Mouse (Mus musculus): ENCODE measurements around the gene Efna5. TPM values are rescaled to one million over a fixed set of nuclear protein-coding genes. Genes with fewer than 3 reads are reported as not detected.

The Efna5 gene
- total and polyA plus RNA-seq, 3 experiments: 0.05 TPM; not detected in 2

DNA sequence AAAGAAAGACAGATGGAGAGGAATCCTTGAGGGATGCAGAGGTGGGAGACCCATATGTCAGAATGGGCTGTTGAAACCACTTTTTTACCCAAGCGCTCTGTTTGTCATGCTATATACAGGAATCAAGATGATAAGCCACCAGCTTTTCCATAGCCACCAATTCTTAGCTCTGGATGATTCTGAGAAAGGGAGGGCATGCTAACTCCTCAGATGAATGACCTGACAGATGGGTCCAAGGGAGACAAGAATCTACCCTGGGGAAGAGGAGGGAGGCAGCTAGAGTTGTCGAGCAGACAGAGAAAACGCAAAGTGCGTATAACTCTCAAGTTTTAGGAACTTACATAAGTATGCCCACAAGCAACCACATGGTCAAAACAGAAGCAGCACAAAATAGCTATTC, 126.5 kb downstream of the Efna5 start:
- Histone ChIP-seq H3K4me1 (ENCODE audit: insufficient read depth, low read depth, low read length) (no peaks in the 10 kb centered on the region), H3K36me3 (replicated peaks) (no peaks in the 10 kb centered on the region), H3K9me3 (replicated peaks) (peaks cover 11% of the 10 kb centered on the region), H3K27me3 (ENCODE audit: insufficient read depth, low read length) (no peaks in the 10 kb centered on the region), H3K4me3 (ENCODE audit: low read depth, low read length) (no peak overlapping the region)
- no peak for DNase-seq (ENCODE audit: low spot score)
- no peak for ATAC-seq (ENCODE audit: extremely low read depth, insufficient number of reproducible peaks, low FRiP score, poor library complexity, severe bottlenecking)
- TF ChIP-seq CTCF (IDR thresholded peaks at IDR 0.05; ENCODE audit: low read depth, low read length) (no peak), GATA1 (IDR thresholded peaks at IDR 0.05; ENCODE audit: borderline replicate concordance, low read length) (no peak), GATA2 (IDR thresholded peaks at IDR 0.05; ENCODE audit: borderline replicate concordance, low read depth, low read length) (no peak), TAL1 (conservative IDR thresholded peaks at IDR 0.05; ENCODE audit: low read depth, low read length) (no peak), POLR2AphosphoS5 (IDR thresholded peaks at IDR 0.05; ENCODE audit: insufficient replicate concordance, low read depth, low read length) (no peak)

DNA sequence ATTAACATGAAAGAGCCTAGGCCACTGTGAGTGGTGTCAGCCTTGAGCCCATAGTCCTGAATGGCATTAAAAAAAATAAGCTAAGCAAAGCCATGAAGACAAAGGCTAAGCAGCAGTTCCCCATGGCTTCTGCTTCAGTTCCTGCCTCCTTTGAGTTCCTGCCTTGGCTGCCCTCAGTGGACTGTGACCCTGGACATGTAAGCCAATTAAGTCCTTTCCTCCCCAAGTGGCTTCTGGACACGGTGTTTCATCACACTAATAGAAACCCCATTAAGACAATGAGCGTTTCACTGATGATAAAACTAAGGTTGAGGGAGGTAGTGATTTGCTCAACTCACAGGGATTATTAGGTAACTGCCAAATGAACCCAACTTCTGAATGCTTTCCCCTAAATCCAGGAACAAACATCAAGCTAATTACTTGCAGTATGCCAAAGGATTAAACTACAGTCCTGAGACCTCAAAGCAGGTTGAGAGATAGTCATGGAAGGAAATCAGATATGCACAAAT, 128.7 kb downstream of the Efna5 start:
- Histone ChIP-seq H3K36me3 (replicated peaks) (no peaks in the 10 kb centered on the region), H3K4me1 (ENCODE audit: insufficient read depth, low read depth, low read length) (no peaks in the 10 kb centered on the region), H3K4me3 (ENCODE audit: low read depth, low read length) (no peak overlapping the region), H3K9me3 (replicated peaks) (peaks cover 7% of the 10 kb centered on the region; the same call in 1 of the 2 replicates), H3K27me3 (ENCODE audit: insufficient read depth, low read length) (no peaks in the 10 kb centered on the region)
- no peak for ATAC-seq (ENCODE audit: extremely low read depth, insufficient number of reproducible peaks, low FRiP score, poor library complexity, severe bottlenecking)
- no peak for DNase-seq (ENCODE audit: low spot score)
- no peak for TF ChIP-seq POLR2AphosphoS5 (IDR thresholded peaks at IDR 0.05; ENCODE audit: insufficient replicate concordance, low read depth, low read length)
- no peak for TF ChIP-seq TAL1 (conservative IDR thresholded peaks at IDR 0.05; ENCODE audit: low read depth, low read length)
- TF ChIP-seq GATA2 (IDR thresholded peaks at IDR 0.05; ENCODE audit: borderline replicate concordance, low read depth, low read length): no peak
- TF ChIP-seq GATA1 (IDR thresholded peaks at IDR 0.05; ENCODE audit: borderline replicate concordance, low read length): no peak
- TF ChIP-seq CTCF (IDR thresholded peaks at IDR 0.05; ENCODE audit: low read depth, low read length): no peak

DNA sequence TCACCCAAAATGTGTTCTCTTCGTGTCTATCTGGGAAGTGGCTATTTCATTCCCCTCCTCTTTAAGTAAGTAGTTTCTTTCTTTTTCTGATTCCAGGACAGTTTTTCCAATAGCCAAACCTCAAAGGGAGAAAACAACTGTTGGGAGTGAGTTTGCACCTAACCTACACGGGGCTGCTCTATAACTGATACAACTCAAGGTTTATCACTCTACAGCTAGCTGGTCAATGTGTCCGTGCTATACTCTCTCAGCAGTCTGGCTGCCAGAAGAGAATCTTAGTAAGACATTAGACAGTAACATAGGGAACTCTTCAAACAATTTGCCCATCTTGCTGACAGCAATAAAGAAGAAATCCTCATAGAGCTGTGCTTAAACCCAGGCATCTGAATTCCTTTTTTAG, 130.5 kb downstream of the Efna5 start:
- Histone ChIP-seq H3K4me3 (ENCODE audit: low read depth, low read length) (no peak overlapping the region), H3K36me3 (replicated peaks) (no peaks in the 10 kb centered on the region), H3K4me1 (ENCODE audit: insufficient read depth, low read depth, low read length) (no peaks in the 10 kb centered on the region), H3K9me3 (replicated peaks) (peaks cover 11% of the 10 kb centered on the region), H3K27me3 (ENCODE audit: insufficient read depth, low read length) (no peaks in the 10 kb centered on the region)
- DNase-seq (ENCODE audit: low spot score): no peak
- no peak for TF ChIP-seq GATA2 (IDR thresholded peaks at IDR 0.05; ENCODE audit: borderline replicate concordance, low read depth, low read length)
- no peak for TF ChIP-seq CTCF (IDR thresholded peaks at IDR 0.05; ENCODE audit: low read depth, low read length)
- no peak for TF ChIP-seq POLR2AphosphoS5 (IDR thresholded peaks at IDR 0.05; ENCODE audit: insufficient replicate concordance, low read depth, low read length)
- no peak for TF ChIP-seq GATA1 (IDR thresholded peaks at IDR 0.05; ENCODE audit: borderline replicate concordance, low read length)
- TF ChIP-seq TAL1 (conservative IDR thresholded peaks at IDR 0.05; ENCODE audit: low read depth, low read length): no peak
- no peak for ATAC-seq (ENCODE audit: extremely low read depth, insufficient number of reproducible peaks, low FRiP score, poor library complexity, severe bottlenecking)

DNA sequence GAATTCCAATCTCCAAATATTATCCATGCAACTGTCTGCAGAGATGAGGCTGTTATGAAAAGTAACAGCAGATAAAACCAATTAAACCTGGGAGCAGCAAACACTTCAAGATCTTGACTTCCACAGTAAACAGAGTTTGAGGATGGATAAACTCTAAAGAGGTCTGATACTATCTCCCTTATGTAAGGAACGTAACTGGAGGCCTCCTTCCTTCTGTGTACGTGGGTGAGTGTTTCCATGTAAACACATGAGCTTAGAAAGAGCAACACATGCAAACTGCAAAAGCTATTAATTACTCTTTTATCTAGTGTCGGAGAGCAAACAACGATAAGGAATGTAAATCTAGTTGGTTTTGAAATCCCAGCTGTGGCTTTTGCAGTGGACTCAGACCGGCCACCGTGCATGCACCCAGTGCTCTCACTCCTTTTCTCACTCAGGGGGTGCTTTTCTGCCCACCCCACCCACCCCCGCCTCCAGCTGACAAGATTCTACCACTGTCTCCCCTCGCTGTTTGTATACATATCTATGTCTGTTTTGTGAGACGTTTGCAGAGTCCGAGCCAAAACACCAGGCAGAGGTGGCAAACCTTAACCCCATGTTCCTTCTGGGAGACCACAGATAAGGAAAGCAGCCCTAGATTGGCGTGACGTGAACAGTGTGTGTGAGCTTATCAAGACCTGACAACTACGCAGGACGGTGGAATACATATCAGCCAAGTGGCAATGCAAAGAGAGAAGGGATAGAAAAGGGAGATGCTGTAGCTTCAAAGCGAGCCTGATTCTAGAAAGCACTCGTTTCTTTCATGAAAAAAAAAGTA, 132.1 kb downstream of the Efna5 start:
- ATAC-seq (ENCODE audit: extremely low read depth, insufficient number of reproducible peaks, low FRiP score, poor library complexity, severe bottlenecking) (no peak), DNase-seq (ENCODE audit: low spot score) (no peak)
- H3K4me3 ChIP-seq (ENCODE audit: low read depth, low read length): no peak overlapping the region

DNA sequence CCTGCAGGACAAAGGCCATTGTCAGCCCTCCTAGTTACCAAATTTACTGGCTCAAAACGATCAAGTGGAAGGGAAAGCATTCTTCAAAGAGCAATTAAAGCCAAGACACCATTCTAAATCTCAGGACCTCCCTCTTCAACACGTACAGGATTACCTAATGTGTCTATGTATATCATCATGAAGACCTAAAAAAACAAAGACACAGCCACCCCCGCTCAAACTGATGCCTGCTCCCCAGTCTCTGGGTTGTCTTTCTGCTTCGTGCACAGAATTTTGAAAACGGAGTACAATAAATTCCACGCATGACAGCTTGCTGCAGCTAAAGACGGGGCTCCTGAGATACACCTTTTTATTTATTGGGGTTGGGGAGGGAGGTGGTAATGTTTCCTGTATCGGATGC, 133.7 kb downstream of the Efna5 start:
- ATAC-seq (ENCODE audit: extremely low read depth, insufficient number of reproducible peaks, low FRiP score, poor library complexity, severe bottlenecking) (no peak), DNase-seq (ENCODE audit: low spot score) (no peak)
- Histone ChIP-seq H3K4me1 (ENCODE audit: insufficient read depth, low read depth, low read length) (no peaks in the 10 kb centered on the region), H3K9me3 (replicated peaks) (peaks cover 11% of the 10 kb centered on the region), H3K4me3 (ENCODE audit: low read depth, low read length) (no peak overlapping the region), H3K36me3 (replicated peaks) (no peaks in the 10 kb centered on the region), H3K27me3 (ENCODE audit: insufficient read depth, low read length) (no peaks in the 10 kb centered on the region)
- TF ChIP-seq GATA1 (IDR thresholded peaks at IDR 0.05; ENCODE audit: borderline replicate concordance, low read length) (no peak), GATA2 (IDR thresholded peaks at IDR 0.05; ENCODE audit: borderline replicate concordance, low read depth, low read length) (no peak), POLR2AphosphoS5 (IDR thresholded peaks at IDR 0.05; ENCODE audit: insufficient replicate concordance, low read depth, low read length) (no peak), TAL1 (conservative IDR thresholded peaks at IDR 0.05; ENCODE audit: low read depth, low read length) (no peak), CTCF (IDR thresholded peaks at IDR 0.05; ENCODE audit: low read depth, low read length) (no peak)

More for the DNA sequence above, 132.1 kb downstream of the Efna5 start:
- H3K4me1 ChIP-seq (ENCODE audit: insufficient read depth, low read depth, low read length): no peaks in the 10 kb centered on the region
- no peaks in the 10 kb centered on the region for H3K36me3 ChIP-seq (replicated peaks)
- H3K27me3 ChIP-seq (ENCODE audit: insufficient read depth, low read length): no peaks in the 10 kb centered on the region
- TF ChIP-seq CTCF (IDR thresholded peaks at IDR 0.05; ENCODE audit: low read depth, low read length): no peak
- no peak for TF ChIP-seq TAL1 (conservative IDR thresholded peaks at IDR 0.05; ENCODE audit: low read depth, low read length)
- no peak for TF ChIP-seq POLR2AphosphoS5 (IDR thresholded peaks at IDR 0.05; ENCODE audit: insufficient replicate concordance, low read depth, low read length)
- no peak for TF ChIP-seq GATA2 (IDR thresholded peaks at IDR 0.05; ENCODE audit: borderline replicate concordance, low read depth, low read length)
- no peak for TF ChIP-seq GATA1 (IDR thresholded peaks at IDR 0.05; ENCODE audit: borderline replicate concordance, low read length)
- H3K9me3 ChIP-seq (replicated peaks): peaks cover 14% of the 10 kb centered on the region

DNA sequence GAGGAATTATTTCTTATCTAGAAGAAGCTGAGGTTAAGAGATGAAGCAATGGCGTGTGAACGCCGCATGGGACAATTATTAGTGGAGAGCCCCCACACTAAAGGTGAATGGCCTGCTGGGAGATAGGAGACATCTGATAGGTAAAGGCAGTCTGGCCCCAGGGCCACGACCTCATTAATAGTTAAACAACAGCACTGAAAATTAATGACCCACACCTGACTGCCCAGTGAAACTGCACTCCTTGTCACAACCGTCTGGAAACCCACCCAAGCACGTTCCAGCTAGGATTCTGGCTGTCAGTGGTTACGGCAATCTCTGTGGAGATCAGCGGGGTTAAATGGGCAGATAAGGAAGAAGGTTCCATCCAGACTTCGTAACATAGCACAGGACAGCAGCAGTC, 134.3 kb downstream of the Efna5 start:
- Histone ChIP-seq H3K4me1 (ENCODE audit: insufficient read depth, low read depth, low read length) (no peaks in the 10 kb centered on the region), H3K36me3 (replicated peaks) (no peaks in the 10 kb centered on the region), H3K4me3 (ENCODE audit: low read depth, low read length) (no peak overlapping the region), H3K9me3 (replicated peaks) (peaks cover 11% of the 10 kb centered on the region), H3K27me3 (ENCODE audit: insufficient read depth, low read length) (no peaks in the 10 kb centered on the region)
- no peak for ATAC-seq (ENCODE audit: extremely low read depth, insufficient number of reproducible peaks, low FRiP score, poor library complexity, severe bottlenecking)
- TF ChIP-seq GATA1 (IDR thresholded peaks at IDR 0.05; ENCODE audit: borderline replicate concordance, low read length): no peak
- TF ChIP-seq GATA2 (IDR thresholded peaks at IDR 0.05; ENCODE audit: borderline replicate concordance, low read depth, low read length): no peak
- TF ChIP-seq POLR2AphosphoS5 (IDR thresholded peaks at IDR 0.05; ENCODE audit: insufficient replicate concordance, low read depth, low read length): no peak
- TF ChIP-seq CTCF (IDR thresholded peaks at IDR 0.05; ENCODE audit: low read depth, low read length): no peak
- DNase-seq (ENCODE audit: low spot score): no peak
